Mouse (Mus musculus): Measurements from ENCODE around the gene Cdh4.
A peak's percentile ranks its signal among the peaks of the same experiment; 100 is the strongest.

Gene Cdh4

GRCm38 (mm10) chr2:179598886-179599285 lies 156.7 kb downstream of the Cdh4 start:
- DNase-seq (ENCODE audit: low spot score): no peak

GRCm38 (mm10) chr2:179599886-179600285 lies 157.7 kb downstream of the Cdh4 start:
- DNase-seq (ENCODE audit: low spot score): no peak

GRCm38 (mm10) chr2:179600347-179600746 lies 158.1 kb downstream of the Cdh4 start:
- no peak for DNase-seq (ENCODE audit: low spot score)

GRCm38 (mm10) chr2:179601167-179601566 lies 158.9 kb downstream of the Cdh4 start:
- no peak for DNase-seq (ENCODE audit: low spot score)

GRCm38 (mm10) chr2:179604746-179605145 lies 162.5 kb downstream of the Cdh4 start:
- DNase-seq (ENCODE audit: low spot score): no peak

GRCm38 (mm10) chr2:179605255-179605654 lies 163.0 kb downstream of the Cdh4 start:
- no peak for DNase-seq (ENCODE audit: low spot score)

GRCm38 (mm10) chr2:179606341-179606740 lies 164.1 kb downstream of the Cdh4 start:
- DNase-seq (ENCODE audit: low spot score): no peak

- DNase-seq (ENCODE audit: low spot score): peak; percentile 58
Observed at GRCm38 (mm10) chr2:179615906-179616305, 173.7 kb downstream of the Cdh4 start.

- DNase-seq (ENCODE audit: low spot score): peak; percentile 70
Observed at GRCm38 (mm10) chr2:179623643-179624473, 181.6 kb downstream of the Cdh4 start.

GRCm38 (mm10) chr2:179627563-179627962 lies 185.3 kb downstream of the Cdh4 start:
- DNase-seq (ENCODE audit: low spot score): no peak

GRCm38 (mm10) chr2:179630720-179631119 lies 188.5 kb downstream of the Cdh4 start:
- no peak for DNase-seq (ENCODE audit: low spot score)

- DNase-seq (ENCODE audit: low spot score): no peak
Observed at GRCm38 (mm10) chr2:179640576-179641301, 198.5 kb downstream of the Cdh4 start.

GRCm38 (mm10) chr2:179648573-179649263 lies 206.5 kb downstream of the Cdh4 start:
- peak; percentile 49 for DNase-seq (ENCODE audit: low spot score)

GRCm38 (mm10) chr2:179649370-179649769 lies 207.1 kb downstream of the Cdh4 start:
- DNase-seq (ENCODE audit: low spot score): no peak

- DNase-seq (ENCODE audit: low spot score): no peak
Observed at GRCm38 (mm10) chr2:179650168-179650567, 207.9 kb downstream of the Cdh4 start.

GRCm38 (mm10) chr2:179655506-179655905 lies 213.3 kb downstream of the Cdh4 start:
- DNase-seq (ENCODE audit: low spot score): no peak

GRCm38 (mm10) chr2:179659254-179659653 lies 217.0 kb downstream of the Cdh4 start:
- no peak for DNase-seq (ENCODE audit: low spot score)

- DNase-seq (ENCODE audit: low spot score): no peak
Observed at GRCm38 (mm10) chr2:179661998-179662714, 219.9 kb downstream of the Cdh4 start.

- DNase-seq (ENCODE audit: low spot score): peak; percentile 35
Observed at GRCm38 (mm10) chr2:179662739-179663138, 220.5 kb downstream of the Cdh4 start.

GRCm38 (mm10) chr2:179663652-179664051 lies 221.4 kb downstream of the Cdh4 start:
- DNase-seq (ENCODE audit: low spot score): peak; percentile 44

GRCm38 (mm10) chr2:179664171-179664608 lies 222.0 kb downstream of the Cdh4 start:
- peak; percentile 35 for DNase-seq (ENCODE audit: low spot score)

- DNase-seq (ENCODE audit: low spot score): no peak
Observed at GRCm38 (mm10) chr2:179670689-179671088, 228.5 kb downstream of the Cdh4 start.
